In genomic region chr5:89912359-89912758, GRCm38 (mm10) we compare ENCODE assay signal across 16 mouse cellular contexts. TPM values are rescaled to one million over a fixed set of nuclear protein-coding genes. Genes with fewer than 3 reads are reported as not detected.
DNase-seq lines count a peak whose midpoint lies in the region; ATAC-seq lines count a peak whose summit lies in the region.
"Had no signal": no experiment of that assay in that cellular context is flagged by ENCODE, and none has a peak within 500 bp of the region (broad histone marks: within the 10 kb centered on the region; RNA-seq: fewer than 3 reads in every experiment).

No protein-coding gene starts in this region.

- H3K4me3 ChIP-seq in midbrain, embryonic 11.5 days (ENCODE audit: low read depth, low read length): no peak overlapping the region
- no peak overlapping the region for H3K4me3 ChIP-seq in midbrain, embryonic 16.5 days (ENCODE audit: low read depth, low read length)
- H3K4me3 ChIP-seq in hindbrain, embryonic 14.5 days (replicated peaks; ENCODE audit: low read length): no peak overlapping the region
- H3K4me3 ChIP-seq in neural tube, embryonic 12.5 days: no peak overlapping the region
- H3K4me3 ChIP-seq: embryonic facial prominence, embryonic 13.5 days; forebrain, embryonic 12.5 days; gastrocnemius, adult 2 months; heart, embryonic 12.5 days had no signal

- no peaks in the 10 kb centered on the region for H3K9me3 ChIP-seq in midbrain, embryonic 11.5 days (ENCODE audit: control insufficient read depth, low read length)
- H3K9me3 ChIP-seq in midbrain, embryonic 16.5 days (replicated peaks; ENCODE audit: control insufficient read depth, low read length, poor library complexity, severe bottlenecking): no peaks in the 10 kb centered on the region
- no peaks in the 10 kb centered on the region for H3K9me3 ChIP-seq in hindbrain, embryonic 14.5 days (ENCODE audit: control insufficient read depth, low read length)
- H3K9me3 ChIP-seq in neural tube, embryonic 12.5 days: no peaks in the 10 kb centered on the region
- H3K9me3 ChIP-seq: embryonic facial prominence, embryonic 13.5 days; forebrain, embryonic 12.5 days; heart, embryonic 12.5 days had no signal

- no peak for DNase-seq in midbrain, embryonic 11.5 days (ENCODE audit: low spot score, missing footprints)
- no peak for DNase-seq in hindbrain, embryonic 14.5 days (ENCODE audit: low spot score)
- DNase-seq in kidney, postnatal 4 days: no peak
- DNase-seq in heart, postnatal 36 days: no peak
- DNase-seq: adrenal gland, adult 2 months; adrenal gland, postnatal 25 days; cerebellum, adult 18-20 months; cerebellum, adult 9-11 months; cerebellum, postnatal 36 days; gastrocnemius, adult 2 months; gastrocnemius, postnatal 25 days had no signal

- intact Hi-C loops in heart, postnatal 36 days (cut with DNase I): no loop called here

- H3K9ac ChIP-seq in midbrain, embryonic 11.5 days (ENCODE audit: low read length): no peak overlapping the region
- no peak overlapping the region for H3K9ac ChIP-seq in midbrain, embryonic 16.5 days (ENCODE audit: low read depth, low read length)
- H3K9ac ChIP-seq in hindbrain, embryonic 14.5 days: no peak overlapping the region
- no peak overlapping the region for H3K9ac ChIP-seq in neural tube, embryonic 12.5 days
- H3K9ac ChIP-seq: embryonic facial prominence, embryonic 13.5 days; forebrain, embryonic 12.5 days; heart, embryonic 12.5 days had no signal

- peak; percentile 38; the same call in 1 of the 2 replicates for ATAC-seq in midbrain, embryonic 11.5 days (ENCODE audit: low FRiP score)
- ATAC-seq in midbrain, embryonic 16.5 days: no peak
- 0 out of 2 replicates have a peak, but pooled peaks have one; percentile 4 for ATAC-seq in hindbrain, embryonic 14.5 days (ENCODE audit: low FRiP score)
- peak; percentile 65 for ATAC-seq in neural tube, embryonic 12.5 days (ENCODE audit: low FRiP score, low read depth)

- peaks cover 5% of the 10 kb centered on the region for H3K4me1 ChIP-seq in midbrain, embryonic 11.5 days (ENCODE audit: control insufficient read depth, insufficient read depth, low read length)
- no peaks in the 10 kb centered on the region for H3K4me1 ChIP-seq in midbrain, embryonic 16.5 days (ENCODE audit: control insufficient read depth, insufficient read depth, low read length)
- 0 out of 2 replicates have a peak, but pooled peaks cover 5% of the 10 kb centered on the region for H3K4me1 ChIP-seq in hindbrain, embryonic 14.5 days (replicated peaks; ENCODE audit: control insufficient read depth, insufficient read depth, low read length)
- 0 out of 2 replicates have a peak, but pooled peaks cover 5% of the 10 kb centered on the region for H3K4me1 ChIP-seq in neural tube, embryonic 12.5 days
- H3K4me1 ChIP-seq: embryonic facial prominence, embryonic 13.5 days; heart, embryonic 12.5 days had no signal

- no peak overlapping the region for H3K27ac ChIP-seq in midbrain, embryonic 11.5 days (ENCODE audit: low read depth, low read length)
- H3K27ac ChIP-seq in midbrain, embryonic 16.5 days (ENCODE audit: low read length): no peak overlapping the region
- H3K27ac ChIP-seq in hindbrain, embryonic 14.5 days: no peak overlapping the region
- no peak overlapping the region for H3K27ac ChIP-seq in neural tube, embryonic 12.5 days
- H3K27ac ChIP-seq: embryonic facial prominence, embryonic 13.5 days; forebrain, embryonic 12.5 days; gastrocnemius, adult 2 months had no signal

- H3K27me3 ChIP-seq in midbrain, embryonic 11.5 days (ENCODE audit: control insufficient read depth, insufficient read depth, low read length): no peaks in the 10 kb centered on the region
- H3K27me3 ChIP-seq in midbrain, embryonic 16.5 days (ENCODE audit: control insufficient read depth, insufficient read depth, low read depth, low read length): no peaks in the 10 kb centered on the region
- 0 out of 2 replicates have a peak, but pooled peaks cover 3% of the 10 kb centered on the region for H3K27me3 ChIP-seq in hindbrain, embryonic 14.5 days (ENCODE audit: control insufficient read depth, insufficient read depth, low read length)
- no peaks in the 10 kb centered on the region for H3K27me3 ChIP-seq in neural tube, embryonic 12.5 days (replicated peaks)
- H3K27me3 ChIP-seq: embryonic facial prominence, embryonic 13.5 days; heart, embryonic 12.5 days had no signal

- H3K36me3 ChIP-seq in midbrain, embryonic 11.5 days (ENCODE audit: control insufficient read depth, insufficient read depth, low read length): no peaks in the 10 kb centered on the region
- H3K36me3 ChIP-seq in midbrain, embryonic 16.5 days (ENCODE audit: control insufficient read depth, insufficient read depth, low read length): no peaks in the 10 kb centered on the region
- no peaks in the 10 kb centered on the region for H3K36me3 ChIP-seq in hindbrain, embryonic 14.5 days (replicated peaks; ENCODE audit: control insufficient read depth, insufficient read depth)
- H3K36me3 ChIP-seq in neural tube, embryonic 12.5 days: no peaks in the 10 kb centered on the region
- H3K36me3 ChIP-seq: embryonic facial prominence, embryonic 13.5 days; forebrain, embryonic 12.5 days; heart, embryonic 12.5 days had no signal

- no peak overlapping the region for H3K4me2 ChIP-seq in midbrain, embryonic 11.5 days
- H3K4me2 ChIP-seq in midbrain, embryonic 16.5 days (ENCODE audit: low read length): no peak overlapping the region
- H3K4me2 ChIP-seq in hindbrain, embryonic 14.5 days (replicated peaks): no peak overlapping the region; the same call in 1 of the 2 replicates
- H3K4me2 ChIP-seq in neural tube, embryonic 12.5 days (replicated peaks): peak overlapping the region; percentile 27; the same call in 1 of the 2 replicates
- H3K4me2 ChIP-seq: embryonic facial prominence, embryonic 13.5 days; forebrain, embryonic 12.5 days; heart, embryonic 12.5 days had no signal

RNA-seq across cellular contexts. Expression of gene Adamts3, which starts 29.2 kb away (rescaled TPM):
- polyA plus RNA-seq in midbrain, embryonic 11.5 days (2014; fragmentation: Nextera tagmentation; extraction: Ambion mirVana): 4.5 and 4.9 TPM in 2 replicates
- 3.7 and 4.6 TPM in 2 replicates for polyA plus RNA-seq in midbrain, embryonic 16.5 days (2015; fragmentation: Nextera tagmentation; extraction: Ambion mirVana)
- polyA plus RNA-seq in hindbrain, embryonic 14.5 days (2014; fragmentation: Nextera tagmentation; extraction: Ambion mirVana): 7.6 and 7.7 TPM in 2 replicates
- 3.9 and 5.6 TPM in 2 replicates for polyA plus RNA-seq in neural tube, embryonic 12.5 days (2016; fragmentation: Nextera tagmentation; extraction: Ambion mirVana)
- 1 to 10 TPM; 4.6 to 5.7 TPM for total RNA-seq in heart, postnatal 36 days (2021)
